Mouse (Mus musculus) adrenal gland, postnatal 4 days (tissue): Measurements from ENCODE around the gene Avpr2. TPM values are rescaled to one million over a fixed set of nuclear protein-coding genes. Genes with fewer than 3 reads are reported as not detected.

Experiments used
- DNase-seq, 2 experiments: peaks; one replicate each; pipeline ENCODE4 v3.0.0; 2021 to 2022; ENCODE audit warnings: low spot score in 2 of 2, mixed read lengths in 2 of 2
- total RNA-seq, 2 experiments: library from RNA; stranded (reverse); gene quantifications; 2 replicates each; pipeline ENCODE4 v1.2.3; 2021

Gene Avpr2
- total RNA-seq, 2 experiments from 2014 or later: 0.76 TPM; not detected in 1

DNA sequence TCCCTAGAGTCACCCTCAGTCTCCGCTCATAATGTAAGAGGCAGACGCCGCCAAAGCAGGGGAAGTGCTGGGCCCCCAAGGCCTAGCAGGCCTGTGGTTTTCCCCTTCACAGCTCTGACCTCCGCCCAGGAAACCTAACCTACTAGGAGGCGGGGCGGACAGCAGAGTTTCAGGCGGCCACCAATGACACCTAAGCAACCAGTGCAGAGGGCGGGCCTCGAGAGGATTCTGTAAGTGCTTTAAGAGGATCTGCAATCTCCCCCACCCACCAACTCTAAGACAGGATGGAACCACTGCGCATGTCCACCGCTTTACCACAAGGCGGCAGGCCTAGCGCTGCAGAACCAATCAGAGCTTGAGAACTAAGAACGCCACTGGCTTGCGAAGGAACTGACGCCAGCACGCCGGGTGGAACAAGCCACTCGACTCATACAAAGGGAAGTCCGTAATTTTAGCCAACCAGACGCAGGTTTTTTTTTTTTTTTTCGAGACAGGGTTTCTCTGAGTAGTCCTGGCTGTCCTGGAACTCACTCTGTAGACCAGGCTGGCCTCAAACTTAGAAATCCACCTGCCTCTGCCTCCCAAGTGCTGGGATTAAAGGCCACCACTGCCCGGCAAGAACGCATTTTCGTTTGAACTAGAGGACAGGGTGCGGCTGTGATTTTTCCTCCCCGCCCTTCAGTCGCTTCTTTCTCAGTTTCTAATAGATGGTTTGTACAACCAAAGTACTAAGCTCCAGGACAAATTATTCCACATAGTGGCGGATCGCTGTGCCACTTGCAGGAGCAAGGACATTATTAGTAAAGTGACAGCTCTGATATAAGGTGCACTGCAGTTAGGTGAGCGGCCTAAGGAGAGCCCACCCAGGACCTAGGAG lies 23.2 kb downstream of the Avpr2 start:
- DNase-seq: peak; percentile 31 to 64

DNA sequence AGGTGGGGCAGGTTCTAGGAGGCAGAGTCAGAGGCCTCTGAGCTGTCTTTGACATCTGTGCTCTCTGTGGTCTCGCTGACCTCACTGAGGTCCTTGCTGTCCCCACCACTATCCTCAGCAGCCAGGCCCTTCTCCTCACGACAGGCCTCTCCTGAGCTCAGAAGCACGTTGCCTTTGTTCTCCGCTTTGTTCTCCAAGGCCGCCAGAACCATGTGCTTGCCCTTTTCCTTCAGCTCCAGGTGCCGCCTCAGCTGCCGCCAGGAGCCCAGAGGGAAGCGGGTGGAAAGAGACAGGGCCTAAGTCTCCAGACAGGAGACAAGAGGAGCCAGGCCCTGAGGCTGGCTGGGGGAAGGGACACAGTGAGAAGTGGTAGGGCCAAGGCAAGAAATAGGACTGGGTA lies 25.0 kb downstream of the Avpr2 start:
- DNase-seq: no peak

DNA sequence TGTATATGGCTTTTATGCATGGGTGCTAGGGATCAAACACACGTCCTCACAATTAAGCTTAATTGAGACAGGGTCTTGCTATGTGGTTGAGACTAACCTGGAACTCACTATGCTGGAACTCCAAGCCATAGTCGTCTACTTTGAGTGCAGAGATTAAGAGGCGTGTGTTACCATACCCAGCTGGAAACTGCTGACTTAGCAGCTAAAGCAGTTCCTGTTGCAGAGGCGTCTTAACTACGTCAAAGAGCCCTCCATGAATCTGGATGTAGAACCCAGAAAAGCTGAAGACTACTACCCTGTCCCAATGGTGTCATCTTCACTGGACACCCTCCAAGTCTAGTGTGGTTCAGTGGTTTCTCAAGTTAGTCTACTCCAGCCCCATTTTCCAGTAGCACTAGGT lies 26.7 kb downstream of the Avpr2 start:
- no peak for DNase-seq

DNA sequence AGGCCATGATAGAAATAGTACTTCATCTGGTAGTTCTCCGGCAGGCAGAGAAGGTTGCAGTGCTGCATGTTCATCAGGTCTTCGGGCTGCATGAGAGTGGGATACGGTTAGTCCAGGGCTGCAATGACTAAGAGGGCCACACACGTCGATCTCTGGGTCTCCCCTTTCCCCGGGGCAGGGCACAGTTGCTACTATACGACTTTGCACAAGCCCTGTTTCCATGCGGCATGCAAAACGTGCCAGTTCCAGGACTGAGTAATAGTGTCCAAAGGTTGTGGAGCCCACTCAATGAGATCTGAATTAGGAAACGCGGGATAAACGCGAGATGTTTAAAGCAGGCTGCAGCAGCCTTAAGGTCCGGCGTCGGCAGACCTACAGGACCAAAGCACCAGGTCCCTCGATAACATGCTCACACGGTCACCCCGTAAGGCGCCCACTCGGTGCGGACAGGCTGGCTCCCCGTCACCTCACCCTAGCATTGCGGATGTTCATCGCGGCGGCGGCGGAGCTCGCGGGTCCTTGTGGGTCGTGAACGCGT lies 29.5 kb downstream of the Avpr2 start:
- DNase-seq: no peak

DNA sequence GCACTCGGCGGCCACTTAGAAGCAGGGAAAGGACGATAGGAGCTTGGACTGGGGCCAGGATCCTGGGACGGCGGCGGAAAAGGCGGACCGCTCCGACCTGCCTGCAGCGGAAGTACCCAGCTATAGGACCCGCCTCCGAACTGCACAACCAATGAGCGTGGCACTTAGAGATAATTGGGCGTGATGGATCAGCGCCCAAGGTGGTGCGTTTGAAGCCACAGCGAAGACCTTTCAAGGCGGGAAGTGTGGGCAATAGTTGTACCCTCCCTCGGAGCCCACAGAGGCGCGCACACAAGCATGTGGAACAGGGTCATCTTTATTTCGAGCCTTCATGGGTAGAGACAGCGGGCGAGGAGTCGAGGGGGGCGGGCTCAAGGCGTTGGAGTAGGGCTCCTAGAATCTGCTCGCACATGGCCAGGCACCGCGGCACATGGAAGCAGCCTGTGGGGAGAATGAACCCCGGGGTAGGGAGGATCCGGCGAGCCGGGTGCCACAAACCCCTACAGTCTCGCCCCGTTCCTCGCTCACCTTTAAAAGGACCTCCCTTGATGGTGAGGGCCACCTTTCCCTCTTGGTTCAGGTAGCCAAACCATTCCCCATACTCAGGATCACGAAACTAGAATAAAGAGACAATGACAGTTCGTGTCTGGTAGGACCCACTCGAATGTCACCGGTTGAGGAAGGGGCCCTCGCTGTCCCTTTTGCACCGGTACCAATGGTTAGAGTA lies 30.1 kb downstream of the Avpr2 start, which contains the start of the genes Arhgap4 and Naa10:
Arhgap4 (minus strand) TSS at position 48 of the 727 bp plus-strand sequence.
Naa10 (minus strand) TSS at position 122 of the 727 bp plus-strand sequence.
- DNase-seq: peak; percentile 56 to 71

DNA sequence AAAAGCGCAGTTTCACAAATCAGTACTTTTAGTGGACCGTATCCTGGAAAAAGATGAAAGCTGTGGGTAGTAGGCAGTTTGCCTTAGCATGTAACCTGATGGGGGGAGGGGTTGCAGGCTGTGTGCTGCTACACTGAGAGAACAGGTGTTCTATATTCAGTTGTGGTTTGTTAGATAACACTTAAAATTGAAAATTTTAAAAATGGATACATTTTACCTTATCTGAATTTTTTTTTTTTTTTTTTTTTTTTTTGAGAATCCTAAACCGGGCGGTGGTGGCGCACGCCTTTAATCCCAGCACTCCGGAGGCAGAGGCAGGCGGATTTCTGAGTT lies 30.6 kb downstream of the Avpr2 start:
- no peak for DNase-seq

DNA sequence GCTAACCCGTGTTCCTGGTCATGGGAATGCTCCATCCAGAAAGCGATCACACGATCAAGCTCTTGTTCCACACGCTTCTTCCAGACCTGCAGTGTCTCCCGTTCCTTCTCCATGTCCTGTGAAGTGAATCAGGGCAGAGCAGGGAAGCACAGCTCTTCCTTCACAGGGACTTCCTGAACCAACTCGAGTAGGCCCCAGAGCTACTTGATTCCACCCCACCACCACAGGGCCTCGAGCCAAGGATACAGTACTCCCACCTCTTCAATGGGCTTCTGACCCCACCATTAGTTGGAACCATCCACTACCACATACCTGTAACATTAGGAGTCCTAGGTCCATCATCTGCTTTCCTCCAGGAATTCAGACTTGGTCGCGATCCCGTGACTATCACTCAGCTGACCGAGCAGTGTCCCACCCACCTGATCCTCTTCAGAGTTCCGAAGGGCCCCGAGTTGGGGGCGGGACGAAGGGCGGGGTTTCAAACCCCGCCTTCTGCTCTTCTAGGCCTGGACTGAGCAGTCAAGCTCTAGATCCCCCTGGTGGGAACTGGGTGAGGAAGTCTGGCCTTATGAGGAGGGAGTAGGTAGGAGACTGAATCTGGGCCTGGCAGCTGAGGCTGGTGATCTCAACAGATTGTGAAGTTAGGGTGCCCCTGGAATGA lies 38.6 kb downstream of the Avpr2 start, which contains the start of gene Renbp:
Renbp (minus strand) TSS at position 449 of the 661 bp plus-strand sequence.
- DNase-seq: peak in 1 of 2 experiments; percentile 32

DNA sequence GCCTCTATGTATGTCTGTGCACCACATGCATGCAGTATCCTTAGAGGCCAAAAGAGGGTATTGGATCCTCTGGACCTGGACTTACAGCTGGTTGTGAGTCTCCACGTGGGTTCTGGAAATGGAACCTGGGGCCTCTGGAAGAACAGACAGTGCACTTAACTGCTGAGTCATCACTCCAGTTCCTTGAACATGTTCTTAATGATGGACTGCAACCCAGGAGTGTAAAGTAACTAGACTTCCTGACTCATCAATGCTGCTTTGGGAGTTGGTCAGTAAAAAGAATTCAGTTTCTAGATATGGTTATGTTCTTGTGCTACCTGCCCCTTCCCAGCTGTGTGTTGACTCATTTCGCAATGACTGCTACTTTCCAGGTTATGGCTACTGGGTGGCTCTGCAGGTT lies 40.0 kb downstream of the Avpr2 start:
- no peak for DNase-seq

DNA sequence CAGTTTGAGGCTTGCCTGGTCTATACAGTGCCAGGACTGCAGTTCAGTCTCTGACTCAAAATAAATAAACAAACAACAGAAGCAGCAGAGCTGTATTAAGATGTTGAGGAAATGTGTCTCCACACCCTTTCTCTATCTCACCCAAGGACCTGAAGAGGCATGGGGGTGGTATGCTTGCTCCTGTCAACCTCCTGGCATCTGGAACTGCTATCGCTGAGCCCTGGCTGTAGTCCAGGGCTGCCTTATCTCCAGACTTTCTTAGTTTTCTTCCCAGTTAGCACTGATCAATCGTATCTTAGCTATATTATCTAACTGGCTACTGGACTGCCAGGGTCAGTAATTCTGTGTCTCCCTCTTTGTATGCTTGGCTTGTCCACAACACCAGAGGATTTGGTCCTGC lies 50.0 kb downstream of the Avpr2 start:
- no peak for DNase-seq

DNA sequence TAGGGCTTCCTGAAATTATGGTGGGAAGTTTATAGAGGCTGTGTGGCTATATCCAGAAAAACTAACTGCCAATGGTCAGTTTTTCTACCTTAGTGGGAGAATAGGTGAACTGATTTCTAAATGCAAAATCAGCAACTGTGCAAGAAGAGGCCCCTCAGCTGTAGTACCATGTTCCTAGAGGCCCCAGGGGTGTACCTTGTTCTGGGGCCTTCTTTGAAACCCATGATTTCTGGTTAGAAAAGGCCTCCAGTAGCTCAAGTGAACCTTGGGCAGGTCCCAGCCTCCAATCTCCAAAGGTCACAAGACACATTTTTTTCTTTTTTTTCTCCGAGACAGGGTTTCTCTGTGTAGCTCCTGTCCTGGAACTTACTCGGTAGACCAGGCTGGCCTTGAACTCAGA lies 50.4 kb downstream of the Avpr2 start:
- DNase-seq: no peak

Other genes starting within 250 kb of the Avpr2 start
- gene Pnck, start 232.0 kb upstream of the Avpr2 start, total RNA-seq: 10 to 100 TPM; 21.1 to 21.3 TPM
- 10 to 100 TPM; 66.1 to 78.9 TPM for gene Slc6a8, start 219.0 kb upstream of the Avpr2 start, total RNA-seq
- gene Bcap31, start 175.9 kb upstream of the Avpr2 start, total RNA-seq: 100 to 1,000 TPM; 175 to 197 TPM
- 10 to 100 TPM; 28.9 to 29.6 TPM for gene Abcd1, start 175.5 kb upstream of the Avpr2 start, total RNA-seq
- 1 to 10 TPM; 2.2 to 2.6 TPM for gene Plxnb3, start 135.0 kb upstream of the Avpr2 start, total RNA-seq
- 1 to 10 TPM; 2.7 to 4.6 TPM for gene Srpk3, start 117.7 kb upstream of the Avpr2 start, total RNA-seq
- 100 to 1,000 TPM; 296 to 313 TPM for gene Idh3g, start 105.2 kb upstream of the Avpr2 start, total RNA-seq
- 100 to 1,000 TPM; 182 to 189 TPM for gene Ssr4, start 105.1 kb upstream of the Avpr2 start, total RNA-seq
- gene Pdzd4, start 67.1 kb upstream of the Avpr2 start, total RNA-seq: 1 to 10 TPM; 8.2 to 9.8 TPM
- gene L1cam, start 4.0 kb downstream of the Avpr2 start, total RNA-seq: 10 to 100 TPM; 27.6 to 45.7 TPM
- gene Arhgap4, start 29.8 kb downstream of the Avpr2 start, total RNA-seq: 10 to 100 TPM in 1 of 2 experiments, 1 to 10 TPM in 1; 6.6 to 10.1 TPM
- 100 to 1,000 TPM in 1 of 2 experiments, 10 to 100 TPM in 1; 98.4 to 104 TPM for gene Naa10, start 29.8 kb downstream of the Avpr2 start, total RNA-seq
- gene Renbp, start 38.7 kb downstream of the Avpr2 start, total RNA-seq: 10 to 100 TPM; 30.4 to 30.8 TPM
- gene Hcfc1, start 74.3 kb downstream of the Avpr2 start, total RNA-seq: 10 to 100 TPM; 93.9 to 95.8 TPM
- gene Irak1, start 131.8 kb downstream of the Avpr2 start, total RNA-seq: 100 to 1,000 TPM; 127 to 128 TPM
- not detected for gene Opn1mw, start 235.4 kb downstream of the Avpr2 start, total RNA-seq
- 10 to 100 TPM; 41.1 to 45.1 TPM for gene Mecp2, start 243.3 kb downstream of the Avpr2 start, total RNA-seq